9 mouse cellular contexts compared by ENCODE assay signal in the genomic region with DNA sequence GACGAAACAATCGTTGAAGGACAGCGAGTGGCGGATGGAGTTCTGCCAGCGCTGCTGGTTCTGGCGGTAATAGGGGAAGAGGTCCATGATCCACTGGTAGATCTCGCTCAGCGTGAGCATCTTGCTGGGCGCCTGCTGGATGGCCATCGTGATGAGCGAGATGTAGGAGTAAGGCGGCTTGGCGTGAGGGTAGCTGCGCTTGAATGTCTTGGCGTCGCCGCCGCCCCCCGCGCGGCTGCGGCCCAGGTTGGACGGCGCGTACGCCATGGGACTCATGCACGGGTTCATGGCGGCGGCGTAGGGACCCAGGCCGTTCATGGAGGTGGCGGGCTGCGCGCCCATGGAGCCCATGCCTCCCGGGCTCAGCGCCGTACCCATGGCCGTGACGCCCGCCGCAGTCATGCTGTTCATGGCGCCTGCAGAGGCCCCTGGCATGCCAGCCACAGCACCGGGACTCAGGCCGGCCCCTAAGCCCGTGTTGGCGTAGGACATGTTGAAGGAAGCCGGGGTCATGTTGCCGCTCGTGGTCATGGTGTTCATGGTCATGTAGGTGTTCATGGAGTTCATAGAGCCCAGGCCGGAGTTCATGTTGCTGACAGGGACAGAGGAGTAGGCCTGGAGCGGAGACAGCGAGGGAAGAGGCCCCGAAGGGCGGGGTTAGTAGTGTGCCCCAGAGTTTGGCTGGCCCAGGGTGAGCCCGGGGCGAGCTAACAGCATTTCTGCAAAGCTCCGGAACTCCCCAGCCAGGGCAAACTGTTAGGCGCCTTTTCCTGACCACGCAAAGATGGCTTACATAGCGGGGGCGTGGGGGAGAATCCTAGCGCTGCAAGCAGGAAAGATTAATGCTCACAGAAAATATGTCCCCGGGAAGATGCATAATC. TPM values are rescaled to one million over a fixed set of nuclear protein-coding genes. Genes with fewer than 3 reads are reported as not detected.
DNase-seq lines count a peak whose midpoint lies in the region; ATAC-seq and TF ChIP-seq lines count a peak whose summit lies in the region.
"Had no signal": no experiment of that assay in that cellular context is flagged by ENCODE, and none has a peak within 500 bp of the region (broad histone marks: within the 10 kb centered on the region; RNA-seq: fewer than 3 reads in every experiment).

No protein-coding gene starts in this region.

- intact Hi-C loops in heart, postnatal 25 days (cut with DNase I) = loop anchor here (10.0 kb wide), 2 partner anchors 258 to 1018 kb away; no protein-coding TSS in a partner anchor

- 2% methylated on average over 63 of the region's 63 CpGs for WGBS in heart, embryonic 12.5 days
- WGBS in forebrain, embryonic 15.5 days = 1% methylated on average over 63 of the region's 63 CpGs
- 7% methylated on average over 63 of the region's 63 CpGs for WGBS in liver, adult 2 months
- 1% methylated on average over 62 of the region's 63 CpGs for WGBS in neural tube, embryonic 11.5 days

- H3K9ac ChIP-seq in heart, embryonic 12.5 days = no peak overlapping the region
- no peak overlapping the region for H3K9ac ChIP-seq in forebrain, embryonic 15.5 days (replicated peaks)
- peak overlapping the region; percentile 80 for H3K9ac ChIP-seq in liver, adult 2 months (ENCODE audit: low read depth, low read length)
- no peak overlapping the region for H3K9ac ChIP-seq in neural tube, embryonic 11.5 days (ENCODE audit: low read length)

- TF ChIP-seq CTCF in liver, adult 2 months (IDR thresholded peaks at IDR 0.05; ENCODE audit: low read depth, low read length) = no peak

- H3K4me2 ChIP-seq in heart, embryonic 12.5 days = peak overlapping the region; percentile 49
- H3K4me2 ChIP-seq in forebrain, embryonic 15.5 days (replicated peaks) = no peak overlapping the region
- H3K4me2 ChIP-seq in neural tube, embryonic 11.5 days (ENCODE audit: low read depth) = peak overlapping the region; percentile 1; the same call in 1 of the 2 replicates

- no peak for DNase-seq in heart, postnatal 25 days (ENCODE audit: low spot score)
- peak; percentile 88 for DNase-seq in liver, adult 2 months (ENCODE audit: extremely low read depth, low read depth, low spot score)
- peak; percentile 48 for DNase-seq in neural tube, embryonic 11.5 days (ENCODE audit: low spot score)
- no peak for DNase-seq in layer of hippocampus, adult 11-12 months (ENCODE audit: low spot score)
- DNase-seq in gastrocnemius, postnatal 4 days (ENCODE audit: low spot score in 2 of 2) = no peak
- DNase-seq in urinary bladder, postnatal 4 days (ENCODE audit: low spot score in 2 of 2) = no peak
- DNase-seq: layer of hippocampus, adult 9-11 months had no signal

- no peak for TF ChIP-seq POLR2A in liver, adult 2 months (IDR thresholded peaks at IDR 0.05; ENCODE audit: extremely low read depth, insufficient read depth, low read length)

- H3K36me3 ChIP-seq in heart, embryonic 12.5 days = no peaks in the 10 kb centered on the region
- no peaks in the 10 kb centered on the region for H3K36me3 ChIP-seq in forebrain, embryonic 15.5 days
- H3K36me3 ChIP-seq in liver, adult 2 months (ENCODE audit: control insufficient read depth, insufficient read depth, low read length) = peaks cover 3% of the 10 kb centered on the region; the same call in 1 of the 2 replicates
- no peaks in the 10 kb centered on the region for H3K36me3 ChIP-seq in neural tube, embryonic 11.5 days (ENCODE audit: control insufficient read depth, insufficient read depth, low read length)

- no peaks in the 10 kb centered on the region for H3K9me3 ChIP-seq in heart, embryonic 12.5 days (replicated peaks)
- H3K9me3 ChIP-seq in forebrain, embryonic 15.5 days = no peaks in the 10 kb centered on the region
- no peaks in the 10 kb centered on the region for H3K9me3 ChIP-seq in neural tube, embryonic 11.5 days (ENCODE audit: control insufficient read depth, low read length)

- peaks cover 78% of the 10 kb centered on the region for H3K27me3 ChIP-seq in heart, embryonic 12.5 days (replicated peaks)
- peaks cover 89% of the 10 kb centered on the region for H3K27me3 ChIP-seq in forebrain, embryonic 15.5 days
- no peaks in the 10 kb centered on the region for H3K27me3 ChIP-seq in liver, adult 2 months (ENCODE audit: control insufficient read depth, insufficient read depth, low read length)
- H3K27me3 ChIP-seq in neural tube, embryonic 11.5 days (ENCODE audit: control insufficient read depth, insufficient read depth, low read length) = peaks cover 93% of the 10 kb centered on the region

- ATAC-seq in heart, embryonic 12.5 days (ENCODE audit: insufficient number of reproducible peaks, low FRiP score) = no peak
- peak; percentile 14; the same call in 1 of the 2 replicates for ATAC-seq in forebrain, embryonic 15.5 days (replicated peaks)
- ATAC-seq in neural tube, embryonic 11.5 days (ENCODE audit: insufficient read depth, low FRiP score, low TSS enrichment) = no peak

- H3K79me2 ChIP-seq in liver, adult 2 months (ENCODE audit: control insufficient read depth, insufficient read depth, low read length) = peaks cover 7% of the 10 kb centered on the region; the same call in 1 of the 2 replicates

- H3K4me3 ChIP-seq in heart, embryonic 12.5 days = peak overlapping the region; percentile 23
- H3K4me3 ChIP-seq in forebrain, embryonic 15.5 days = 0 out of 2 replicates have a peak overlapping the region, but pooled peaks have one; percentile 3
- H3K4me3 ChIP-seq in liver, adult 2 months (ENCODE audit: insufficient read depth, low read depth, low read length) = peak overlapping the region; percentile 77
- 0 out of 2 replicates have a peak overlapping the region, but pooled peaks have one; percentile 12 for H3K4me3 ChIP-seq in neural tube, embryonic 11.5 days (ENCODE audit: low read depth, low read length)

- H3K4me1 ChIP-seq in heart, embryonic 12.5 days (replicated peaks) = peaks cover 38% of the 10 kb centered on the region
- H3K4me1 ChIP-seq in forebrain, embryonic 15.5 days = peaks cover 42% of the 10 kb centered on the region
- H3K4me1 ChIP-seq in liver, adult 2 months (ENCODE audit: control insufficient read depth, insufficient read depth, low read length) = peaks cover 7% of the 10 kb centered on the region; the same call in 1 of the 2 replicates
- peaks cover 20% of the 10 kb centered on the region for H3K4me1 ChIP-seq in neural tube, embryonic 11.5 days (ENCODE audit: control insufficient read depth, insufficient read depth, low read length)

- H3K27ac ChIP-seq in heart, embryonic 12.5 days (ENCODE audit: poor library complexity, severe bottlenecking) = no peak overlapping the region
- H3K27ac ChIP-seq in forebrain, embryonic 15.5 days (replicated peaks) = no peak overlapping the region
- peak overlapping the region; percentile 92 for H3K27ac ChIP-seq in liver, adult 2 months (replicated peaks; ENCODE audit: insufficient read depth, low read depth, low read length)
- no peak overlapping the region for H3K27ac ChIP-seq in neural tube, embryonic 11.5 days (ENCODE audit: low read depth, low read length)

RNA-seq across cellular contexts. Expression of gene Foxa1, which starts 3.7 kb away (rescaled TPM):
- polyA plus RNA-seq in heart, embryonic 12.5 days (2016; fragmentation: Nextera tagmentation; extraction: Ambion mirVana) = 0.13 and 0.26 TPM in 2 replicates
- total RNA-seq in heart, postnatal 25 days (2021) = not detected
- 0.10 and 0.20 TPM in 2 replicates for polyA plus RNA-seq in forebrain, embryonic 15.5 days (2015; fragmentation: Nextera tagmentation; extraction: Ambion mirVana)
- total RNA-seq in liver, adult 2 months (2014; rRNA removed) = 4.1 and 5.2 TPM in 2 replicates
- polyA plus RNA-seq in liver, adult 2 months (2012; rRNA removed) = 11.8 and 15.2 TPM in 2 replicates
- polyA plus RNA-seq in neural tube, embryonic 11.5 days (2014; fragmentation: Nextera tagmentation; extraction: Ambion mirVana) = 1.6 and 1.7 TPM in 2 replicates
- not detected for total RNA-seq in gastrocnemius, postnatal 4 days (2021)

RNA-seq across cellular contexts. Expression of gene Ttc6, which starts 20.9 kb away (rescaled TPM):
- 0.20 and 0.49 TPM in 2 replicates for polyA plus RNA-seq in heart, embryonic 12.5 days (2016; fragmentation: Nextera tagmentation; extraction: Ambion mirVana)
- total RNA-seq in heart, postnatal 25 days (2021) = under 1 TPM in 1 of 2 experiments, not detected in 1; 0.08 TPM
- polyA plus RNA-seq in forebrain, embryonic 15.5 days (2015; fragmentation: Nextera tagmentation; extraction: Ambion mirVana) = 0.11 and 0.27 TPM in 2 replicates
- total RNA-seq in liver, adult 2 months (2014; rRNA removed) = 1.0 and 1.1 TPM in 2 replicates
- 0.87 and 1.0 TPM in 2 replicates for polyA plus RNA-seq in liver, adult 2 months (2012; rRNA removed)
- 0.27 and 0.33 TPM in 2 replicates for polyA plus RNA-seq in neural tube, embryonic 11.5 days (2014; fragmentation: Nextera tagmentation; extraction: Ambion mirVana)
- not detected for total RNA-seq in gastrocnemius, postnatal 4 days (2021)

Comparison
In these comparisons a context has a peak if more than half of its experiments do, and no peak if none do; other contexts are left out.
1. H3K4me3 ChIP-seq: peak in every context shown above with its lines; median percentile 77 in liver, adult 2 months; 23 in heart, embryonic 12.5 days; 12 in neural tube, embryonic 11.5 days; 3 in forebrain, embryonic 15.5 days.
2. DNase-seq: peak in liver, adult 2 months (single experiment) and neural tube, embryonic 11.5 days (single experiment); none in heart, postnatal 25 days (single experiment), layer of hippocampus, adult 11-12 months (single experiment), gastrocnemius, postnatal 4 days (0 of 2) and urinary bladder, postnatal 4 days (0 of 2).